Mouse (Mus musculus): ENCODE measurements at regions not wholly inside any gene's neighbourhood (a gene's known extent, or its start where the extent isn't known, plus 50 kb on each side); places are given as distances from the start of the nearest gene placed in this dataset.

GRCm38 (mm10) chr4:53223379-53223778, 63.7 kb upstream of the Abca1 start:
- ATAC-seq = no peak

GRCm38 (mm10) chr4:53220809-53221208, 61.1 kb upstream of the Abca1 start:
- no peaks in the 10 kb centered on the region for H3K36me3 ChIP-seq (ENCODE audit: control insufficient read depth, insufficient read depth)
- peaks cover 3% of the 10 kb centered on the region for H3K4me1 ChIP-seq (replicated peaks; ENCODE audit: control insufficient read depth, insufficient read depth, low read length)
- WGBS = 68% methylated on average over 4 of the region's 4 CpGs
- H3K4me2 ChIP-seq (replicated peaks; ENCODE audit: low read depth) = no peak overlapping the region
- no peaks in the 10 kb centered on the region for H3K27me3 ChIP-seq (replicated peaks; ENCODE audit: control insufficient read depth, insufficient read depth, low read length)
- no peak for ATAC-seq
- H3K27ac ChIP-seq (ENCODE audit: low read depth, low read length) = no peak overlapping the region
- no peak overlapping the region for H3K9ac ChIP-seq (ENCODE audit: low read depth, low read length)
- TF ChIP-seq CTCF (IDR thresholded peaks at IDR 0.05; ENCODE audit: low read depth) = no peak
- no peak overlapping the region for H3K4me3 ChIP-seq (ENCODE audit: low read depth, low read length)
- H3K9me3 ChIP-seq (ENCODE audit: control insufficient read depth) = no peaks in the 10 kb centered on the region

More at GRCm38 (mm10) chr4:53223379-53223778, 63.7 kb upstream of the Abca1 start:
- Histone ChIP-seq H3K27me3 (replicated peaks; ENCODE audit: control insufficient read depth, insufficient read depth, low read length) (no peaks in the 10 kb centered on the region), H3K9me3 (ENCODE audit: control insufficient read depth) (no peaks in the 10 kb centered on the region), H3K4me1 (replicated peaks; ENCODE audit: control insufficient read depth, insufficient read depth, low read length) (peaks cover 3% of the 10 kb centered on the region; the same call in 1 of the 2 replicates), H3K4me2 (replicated peaks; ENCODE audit: low read depth) (no peak overlapping the region), H3K4me3 (ENCODE audit: low read depth, low read length) (no peak overlapping the region), H3K27ac (ENCODE audit: low read depth, low read length) (no peak overlapping the region), H3K9ac (ENCODE audit: low read depth, low read length) (no peak overlapping the region), H3K36me3 (ENCODE audit: control insufficient read depth, insufficient read depth) (no peaks in the 10 kb centered on the region)
- no peak for TF ChIP-seq CTCF (IDR thresholded peaks at IDR 0.05; ENCODE audit: low read depth)
- WGBS = 65% methylated on average over 3 of the region's 3 CpGs

- Histone ChIP-seq H3K27me3 (replicated peaks; ENCODE audit: control insufficient read depth, insufficient read depth, low read length) (no peaks in the 10 kb centered on the region), H3K27ac (ENCODE audit: low read depth, low read length) (no peak overlapping the region), H3K4me1 (replicated peaks; ENCODE audit: control insufficient read depth, insufficient read depth, low read length) (peaks cover 3% of the 10 kb centered on the region), H3K36me3 (ENCODE audit: control insufficient read depth, insufficient read depth) (no peaks in the 10 kb centered on the region), H3K9me3 (ENCODE audit: control insufficient read depth) (no peaks in the 10 kb centered on the region), H3K4me3 (ENCODE audit: low read depth, low read length) (no peak overlapping the region), H3K9ac (ENCODE audit: low read depth, low read length) (no peak overlapping the region), H3K4me2 (replicated peaks; ENCODE audit: low read depth) (no peak overlapping the region)
- no peak for TF ChIP-seq CTCF (IDR thresholded peaks at IDR 0.05; ENCODE audit: low read depth)
- no peak for ATAC-seq
- 74% methylated on average over 3 of the region's 3 CpGs for WGBS
These were observed 59.7 kb upstream of the Abca1 start for GRCm38 (mm10) chr4:53219351-53219750.

DNA sequence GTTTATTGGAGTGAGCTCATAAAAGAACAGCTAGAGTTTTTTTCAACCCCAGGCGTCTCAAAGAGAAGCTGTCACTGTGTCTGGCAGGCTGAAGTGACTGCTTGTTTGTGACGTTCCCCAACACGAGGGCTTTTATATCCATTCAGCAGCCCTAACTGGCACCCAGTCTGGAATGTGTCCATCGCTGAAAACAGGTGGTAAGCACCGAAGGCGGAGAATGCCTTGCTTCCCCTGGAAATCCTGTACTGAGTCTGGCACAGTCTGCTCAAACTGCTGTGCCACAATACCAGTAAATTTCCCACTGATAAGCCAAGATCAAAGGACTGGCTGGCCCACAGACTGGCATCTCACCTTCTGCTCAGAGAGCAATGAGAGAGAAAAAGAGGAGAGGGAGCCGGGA, 59.1 kb upstream of the Abca1 start:
- H3K9ac ChIP-seq (ENCODE audit: low read depth, low read length) = no peak overlapping the region
- WGBS = 58% methylated on average over 7 of the region's 7 CpGs
- H3K4me2 ChIP-seq (replicated peaks; ENCODE audit: low read depth) = no peak overlapping the region
- no peak for TF ChIP-seq CTCF (IDR thresholded peaks at IDR 0.05; ENCODE audit: low read depth)
- H3K27me3 ChIP-seq (replicated peaks; ENCODE audit: control insufficient read depth, insufficient read depth, low read length) = no peaks in the 10 kb centered on the region
- H3K36me3 ChIP-seq (ENCODE audit: control insufficient read depth, insufficient read depth) = no peaks in the 10 kb centered on the region
- no peak overlapping the region for H3K27ac ChIP-seq (ENCODE audit: low read depth, low read length)
- H3K9me3 ChIP-seq (ENCODE audit: control insufficient read depth) = no peaks in the 10 kb centered on the region
- no peak overlapping the region for H3K4me3 ChIP-seq (ENCODE audit: low read depth, low read length)
- no peak for ATAC-seq
- H3K4me1 ChIP-seq (replicated peaks; ENCODE audit: control insufficient read depth, insufficient read depth, low read length) = peaks cover 3% of the 10 kb centered on the region

DNA sequence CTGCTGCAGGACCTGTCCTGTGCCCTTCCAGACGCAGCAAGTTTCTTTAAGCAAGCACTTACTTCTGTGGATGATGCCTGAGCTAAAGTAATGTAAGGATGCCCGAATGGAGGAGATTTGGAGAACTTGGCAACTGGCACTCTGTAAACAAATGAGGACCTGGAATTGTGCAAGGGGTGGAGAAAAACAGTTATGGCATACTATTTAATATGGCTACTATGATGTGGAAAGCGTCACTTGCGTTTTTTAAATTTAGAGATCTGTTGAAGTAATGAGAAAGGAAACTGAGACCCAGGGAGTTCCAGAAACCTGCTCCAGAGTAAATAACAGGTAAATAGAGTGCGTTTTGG, 58.6 kb upstream of the Abca1 start:
- WGBS = 47% methylated on average over 5 of the region's 5 CpGs
- H3K4me1 ChIP-seq (replicated peaks; ENCODE audit: control insufficient read depth, insufficient read depth, low read length) = peaks cover 3% of the 10 kb centered on the region
- no peaks in the 10 kb centered on the region for H3K36me3 ChIP-seq (ENCODE audit: control insufficient read depth, insufficient read depth)
- no peak overlapping the region for H3K9ac ChIP-seq (ENCODE audit: low read depth, low read length)
- no peaks in the 10 kb centered on the region for H3K27me3 ChIP-seq (replicated peaks; ENCODE audit: control insufficient read depth, insufficient read depth, low read length)
- no peak for TF ChIP-seq CTCF (IDR thresholded peaks at IDR 0.05; ENCODE audit: low read depth)
- peak overlapping the region; percentile 51 for H3K4me3 ChIP-seq (ENCODE audit: low read depth, low read length)
- no peak for ATAC-seq
- no peak overlapping the region for H3K27ac ChIP-seq (ENCODE audit: low read depth, low read length)
- peak overlapping the region; percentile 91 for H3K4me2 ChIP-seq (replicated peaks; ENCODE audit: low read depth)
- H3K9me3 ChIP-seq (ENCODE audit: control insufficient read depth) = no peaks in the 10 kb centered on the region

- Histone ChIP-seq H3K9ac (ENCODE audit: low read depth, low read length) (peak overlapping the region; percentile 53), H3K9me3 (ENCODE audit: control insufficient read depth) (no peaks in the 10 kb centered on the region), H3K4me3 (ENCODE audit: low read depth, low read length) (peak overlapping the region; percentile 51), H3K27ac (ENCODE audit: low read depth, low read length) (peak overlapping the region; percentile 62; the same call in 1 of the 2 replicates), H3K4me2 (replicated peaks; ENCODE audit: low read depth) (peak overlapping the region; percentile 91), H3K27me3 (replicated peaks; ENCODE audit: control insufficient read depth, insufficient read depth, low read length) (no peaks in the 10 kb centered on the region), H3K4me1 (replicated peaks; ENCODE audit: control insufficient read depth, insufficient read depth, low read length) (peaks cover 3% of the 10 kb centered on the region), H3K36me3 (ENCODE audit: control insufficient read depth, insufficient read depth) (no peaks in the 10 kb centered on the region)
- under 1% methylated on average over 38 of the region's 38 CpGs for WGBS
- ATAC-seq = peak; percentile 93
- no peak for TF ChIP-seq CTCF (IDR thresholded peaks at IDR 0.05; ENCODE audit: low read depth)
These were observed 58.1 kb upstream of the Abca1 start for GRCm38 (mm10) chr4:53217608-53218290.
